Mouse (Mus musculus) gastrocnemius, adult 18-20 months (tissue): Measurements from ENCODE around the gene Capn8. TPM values are rescaled to one million over a fixed set of nuclear protein-coding genes. Genes with fewer than 3 reads are reported as not detected.

ENCODE experiments used
- DNase-seq: peaks from one replicate; pipeline ENCODE4 v3.0.0; 2021; ENCODE audit warnings: low spot score
- total RNA-seq, 2 experiments: library from RNA; stranded (reverse); gene quantifications; 2 replicates each; pipeline ENCODE4 v1.2.3; 2021

The Capn8 gene
- total RNA-seq, 2 experiments from 2014 or later = not detected

DNA sequence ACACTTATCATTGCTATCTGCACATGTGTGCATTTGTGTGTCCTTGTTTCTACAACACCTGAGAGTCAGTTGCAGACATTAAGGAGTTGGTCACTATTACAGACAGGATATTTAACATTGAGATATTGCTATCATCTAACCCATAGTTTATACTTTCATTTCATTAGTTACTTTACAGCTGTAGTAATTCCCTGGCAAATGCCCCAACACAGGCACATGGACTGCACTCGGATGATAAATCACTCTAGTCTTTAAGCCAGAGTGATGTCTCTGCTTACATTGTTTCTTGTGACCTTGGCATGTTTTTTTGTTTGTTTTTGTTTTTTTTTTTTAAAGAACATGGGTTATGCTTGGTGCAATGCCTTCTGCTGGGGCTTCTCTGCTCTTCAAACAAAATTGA lies 20.9 kb upstream of the Capn8 start:
- DNase-seq = no peak

DNA sequence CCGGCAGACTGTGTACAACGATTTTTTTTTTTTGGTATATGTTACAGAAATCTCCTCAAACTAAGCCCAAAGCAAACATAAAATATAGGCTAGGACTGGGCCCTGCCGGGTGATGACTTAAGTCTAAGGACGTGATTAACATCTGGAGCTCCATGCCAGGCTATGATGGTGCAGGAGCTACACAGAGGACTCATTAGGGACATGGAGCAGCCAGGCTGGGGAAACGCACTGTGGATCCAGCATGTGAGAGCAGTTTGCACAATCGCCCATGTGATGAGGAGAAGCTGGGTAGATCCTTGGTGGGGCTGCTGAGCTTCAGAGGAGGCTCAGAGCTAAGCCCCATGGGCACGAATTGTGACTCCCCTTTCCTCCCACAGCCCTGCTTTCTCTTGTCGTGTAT lies 14.0 kb upstream of the Capn8 start:
- peak; percentile 35 for DNase-seq

DNA sequence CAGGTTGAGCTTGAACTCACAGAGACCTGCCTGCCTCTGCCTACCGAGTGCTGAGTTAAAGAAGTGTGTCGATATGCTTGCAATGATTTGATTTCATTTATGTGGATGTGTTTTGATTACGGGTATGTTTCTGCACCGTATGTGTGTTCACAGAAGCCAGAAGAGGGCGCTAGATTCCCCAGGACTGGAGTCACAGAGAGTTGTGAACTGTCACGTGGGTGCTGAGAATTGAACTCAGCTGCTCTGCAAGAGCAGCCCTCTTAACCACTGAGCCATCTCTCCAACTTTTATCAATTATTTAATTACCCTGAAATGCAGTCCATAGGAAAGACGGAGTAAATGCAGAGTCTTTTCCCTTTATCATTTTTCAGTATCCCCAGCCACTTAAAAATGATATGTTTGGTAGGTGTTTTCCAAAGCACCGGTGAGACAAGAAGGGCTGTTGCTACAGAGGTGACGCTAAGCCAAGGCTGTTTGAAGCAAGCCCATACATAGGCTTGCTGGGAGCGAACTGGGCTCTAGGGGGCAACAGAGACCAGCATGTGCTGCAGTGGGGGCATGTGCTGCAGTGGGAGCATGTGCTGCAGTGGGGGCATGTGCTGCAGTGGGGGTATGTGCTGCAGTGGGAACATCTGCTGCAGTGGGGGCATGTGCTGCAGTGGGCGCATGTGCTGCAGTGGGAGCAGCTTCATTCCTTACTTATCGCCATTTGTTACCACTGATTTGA lies 11.0 kb upstream of the Capn8 start:
- peak; percentile 43 for DNase-seq

DNA sequence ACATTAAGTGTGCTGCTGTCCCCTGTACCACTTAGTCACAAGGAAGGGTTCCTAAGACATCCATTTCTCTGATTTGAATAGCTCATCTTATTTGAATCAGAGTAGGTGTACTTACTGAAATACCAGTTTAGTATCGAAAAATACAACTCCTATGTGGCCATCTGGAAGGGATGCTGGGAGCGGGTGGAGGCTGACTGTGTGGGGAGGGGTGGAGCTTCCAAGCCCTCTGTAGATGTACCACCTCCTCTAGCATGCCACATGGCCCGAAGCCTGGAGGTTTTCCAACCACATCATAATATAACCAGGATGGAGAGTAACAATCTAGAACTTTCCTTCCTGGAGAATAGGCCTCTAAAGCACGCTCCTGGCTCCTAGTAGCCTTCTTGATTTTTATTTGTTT lies 6.5 kb upstream of the Capn8 start:
- no peak for DNase-seq

DNA sequence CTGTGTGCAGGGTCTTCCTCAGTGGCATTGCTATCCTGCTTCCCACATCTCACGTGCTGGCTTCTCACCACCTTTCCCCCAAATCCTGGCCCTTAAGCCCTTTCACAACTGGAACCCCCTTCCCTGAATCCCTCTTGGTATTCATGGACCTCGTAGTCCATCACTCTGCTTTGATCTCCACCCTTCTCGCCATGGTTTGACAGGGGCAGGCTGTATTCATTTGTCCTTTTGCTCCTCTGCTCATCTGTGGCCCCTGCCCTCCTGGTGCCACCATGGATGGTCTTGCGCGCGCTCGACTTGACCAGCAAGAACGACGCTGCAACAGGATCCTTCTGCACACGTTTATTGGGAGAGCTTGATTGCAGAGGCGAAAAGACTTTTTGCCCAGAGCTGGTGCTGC lies 5.3 kb upstream of the Capn8 start:
- no peak for DNase-seq

DNA sequence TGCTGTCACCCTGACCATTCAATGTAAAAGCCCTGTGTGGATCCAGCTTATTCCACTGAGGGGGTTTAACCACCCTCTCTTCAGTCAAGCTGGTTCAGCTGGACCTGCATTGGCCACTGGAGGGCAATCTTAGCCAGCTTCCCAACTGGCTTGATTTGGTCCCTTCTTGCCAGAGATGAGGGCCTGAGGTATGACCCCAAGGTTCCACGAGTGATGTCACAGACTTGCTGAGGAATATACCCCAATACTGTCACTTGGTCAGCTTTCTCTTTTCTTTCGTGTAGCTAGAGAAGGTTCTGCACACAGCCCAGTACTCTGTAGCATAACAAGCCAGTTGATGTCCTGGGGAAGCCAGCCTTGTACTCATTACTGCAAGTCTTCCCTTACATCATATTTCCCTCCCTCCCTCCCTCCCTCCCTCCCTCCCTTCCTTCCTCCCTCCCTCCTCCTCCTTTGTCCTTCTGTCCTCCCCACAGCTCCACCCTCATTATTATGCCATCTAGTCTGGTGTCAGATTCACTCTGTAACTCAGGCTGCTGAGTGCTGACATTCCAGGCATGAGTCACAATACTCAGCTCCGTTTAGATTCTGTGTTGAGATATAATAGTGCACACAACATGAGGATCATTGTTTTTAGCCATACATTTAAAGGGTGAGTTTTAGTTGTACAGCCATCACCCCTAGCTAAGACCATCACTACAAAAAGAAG lies 4.3 kb upstream of the Capn8 start:
- DNase-seq = no peak

DNA sequence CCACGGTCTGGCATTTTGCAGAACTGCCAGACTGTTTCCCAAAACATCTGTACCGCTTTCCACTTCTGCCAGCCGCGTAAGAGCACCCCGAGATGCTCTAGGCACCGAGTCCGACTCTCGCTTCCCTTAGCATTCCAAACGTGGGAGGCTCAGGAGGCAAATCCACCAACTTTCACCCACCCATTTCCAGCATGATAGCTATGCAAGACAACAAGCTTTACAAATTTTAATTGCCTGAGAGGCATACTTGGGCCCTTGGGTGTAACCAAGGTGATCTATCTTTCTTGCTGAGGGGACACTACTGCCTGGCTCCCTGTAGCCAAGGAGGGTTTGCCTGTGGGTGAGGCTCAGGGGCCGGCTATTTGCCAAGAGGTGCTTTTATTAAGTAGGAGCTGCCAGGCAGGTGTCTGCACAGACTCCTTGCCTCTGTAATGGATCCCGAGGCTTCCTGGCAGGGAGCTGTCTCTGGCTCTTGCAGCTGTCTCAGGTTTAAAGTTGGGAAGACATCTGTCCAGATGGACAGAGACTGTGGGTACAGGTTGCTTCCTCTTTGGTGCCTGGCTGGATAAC lies 2.8 kb upstream of the Capn8 start:
- DNase-seq = no peak

DNA sequence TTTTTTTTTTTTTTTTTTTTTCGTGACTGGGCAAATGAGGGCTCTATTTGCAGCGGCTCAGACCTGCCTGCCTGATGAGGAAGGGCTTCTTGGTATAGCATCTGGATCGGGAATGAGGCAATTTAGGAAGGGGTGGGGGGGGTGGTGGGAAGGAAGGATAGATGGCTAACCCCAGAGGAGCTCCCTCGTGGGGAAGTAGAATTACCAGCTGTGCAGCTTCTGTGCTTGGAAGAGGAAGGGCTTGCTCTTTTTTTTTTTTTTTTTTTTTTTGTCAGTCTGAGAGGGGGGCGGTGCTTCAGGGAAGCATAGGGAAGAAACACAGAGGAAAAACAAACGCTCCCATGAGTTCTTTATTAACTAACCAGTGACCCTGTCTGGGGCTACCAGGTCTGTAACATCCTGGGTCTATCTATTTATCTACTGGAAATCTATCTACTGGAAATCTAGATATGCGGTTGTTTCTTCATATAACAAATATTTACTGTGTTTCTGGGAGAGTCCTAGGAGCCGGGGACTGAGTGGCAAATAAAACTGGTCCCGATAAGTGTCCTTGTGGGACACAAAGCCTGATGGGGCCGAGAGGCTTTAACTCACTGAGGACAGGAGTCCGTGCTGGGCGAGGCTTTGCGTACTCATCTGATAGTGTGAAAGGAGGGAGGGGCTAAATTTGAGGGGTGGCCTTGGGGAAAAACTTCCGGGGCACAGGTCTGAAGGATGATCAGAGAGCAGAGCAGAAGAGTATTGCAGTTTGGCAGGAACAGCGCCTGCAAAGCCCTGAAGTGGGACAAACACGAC lies 2.0 kb upstream of the Capn8 start:
- no peak for DNase-seq

DNA sequence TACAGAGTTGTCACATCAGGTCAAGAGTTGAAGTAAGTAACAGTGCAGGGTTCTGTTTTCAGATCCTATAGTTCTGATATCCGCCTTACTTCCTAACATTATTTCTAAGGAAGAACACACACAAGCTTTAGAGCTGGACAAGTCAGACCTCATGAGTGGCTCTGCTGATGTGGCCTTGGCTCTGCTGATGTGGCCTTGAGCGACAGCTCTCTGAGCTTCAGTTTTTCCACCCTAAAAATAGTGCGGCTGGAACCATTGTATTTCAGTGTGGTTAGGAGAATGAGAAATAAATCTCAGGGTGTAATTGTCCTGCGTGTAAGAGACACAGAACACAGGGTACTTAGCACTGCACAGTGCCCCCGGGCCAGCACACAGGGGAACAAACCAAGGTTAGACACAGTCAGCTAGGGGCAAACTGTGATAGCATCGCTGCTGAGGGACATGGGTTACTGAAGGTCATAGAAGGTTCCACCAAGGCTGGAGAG lies 586 bp downstream of the Capn8 start:
- no peak for DNase-seq

DNA sequence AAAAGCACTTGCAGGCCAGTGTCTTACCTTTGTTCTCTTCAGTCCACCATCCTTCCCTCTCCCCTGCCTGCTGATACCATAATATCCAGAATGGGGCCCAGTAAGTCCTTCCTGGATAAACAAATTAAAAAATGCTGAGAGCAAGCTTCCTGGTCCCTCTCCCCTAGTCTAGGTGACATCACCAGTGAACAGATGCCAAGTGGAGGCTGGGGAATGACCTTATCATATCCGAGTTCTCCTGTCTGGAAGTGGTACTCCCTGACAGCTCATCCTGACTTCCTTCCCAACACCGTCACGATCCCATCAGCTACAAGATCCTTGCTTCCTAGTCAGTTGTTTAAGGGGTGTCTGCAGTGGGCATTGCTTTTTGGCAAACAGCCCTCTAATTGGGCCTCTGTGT lies 6.3 kb downstream of the Capn8 start:
- DNase-seq = no peak

DNA sequence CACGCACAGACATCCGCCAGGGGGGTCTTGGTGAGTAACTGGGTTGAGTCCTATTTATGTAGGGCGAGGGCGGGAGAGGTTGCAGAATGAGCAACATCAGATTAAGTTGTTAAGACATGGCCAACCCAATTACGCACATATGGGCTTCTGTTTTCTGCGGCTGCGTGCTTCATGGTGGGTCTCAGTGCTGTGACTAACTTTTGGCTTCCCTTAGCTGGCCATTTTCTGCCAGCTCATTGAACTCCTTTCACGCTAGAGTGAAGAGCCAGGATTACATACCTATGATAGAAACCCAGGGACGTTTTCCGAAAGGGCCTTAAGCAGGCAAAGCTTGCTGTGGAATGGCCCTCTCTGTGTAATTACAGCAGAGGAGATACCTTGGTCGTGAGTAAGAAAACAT lies 7.2 kb downstream of the Capn8 start:
- no peak for DNase-seq

DNA sequence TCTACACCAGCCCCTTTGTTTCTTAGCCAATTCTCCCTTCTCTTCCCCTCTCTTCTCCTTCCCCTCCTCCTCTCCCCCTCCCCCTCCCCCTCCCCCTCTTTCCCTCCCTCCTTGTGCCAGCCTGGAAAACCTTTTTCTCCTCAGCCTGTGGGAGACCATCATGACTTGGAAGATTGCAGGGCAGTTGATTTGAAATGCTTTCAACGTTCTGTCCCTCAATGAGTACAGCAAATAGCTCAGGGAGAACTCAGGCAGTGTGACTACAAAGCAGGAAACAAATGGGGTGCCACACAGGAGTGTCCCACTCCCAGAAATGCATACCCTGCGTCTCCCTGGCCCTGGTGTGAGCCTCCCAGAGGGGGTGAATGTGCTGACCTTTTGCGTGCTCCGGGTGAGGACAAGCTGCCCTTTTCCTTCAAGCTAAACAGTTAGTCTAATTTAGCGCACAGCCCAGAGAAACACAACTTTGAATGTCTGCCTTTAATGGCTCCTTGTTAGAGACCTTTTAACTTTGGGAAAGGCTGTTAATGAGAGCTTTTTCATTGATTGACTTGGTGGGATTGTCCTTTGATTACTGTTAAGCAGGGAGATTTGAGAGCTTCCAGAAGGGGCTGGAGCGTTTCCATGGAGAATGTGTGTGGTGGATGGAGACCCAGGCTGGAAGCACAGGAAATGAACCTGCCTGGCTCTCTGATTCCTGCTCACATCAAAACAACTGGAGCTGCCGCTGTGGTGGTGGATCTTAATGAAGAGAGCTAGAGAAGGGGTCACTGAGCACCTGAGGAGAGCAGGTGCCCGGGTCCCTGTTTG lies 9.3 kb downstream of the Capn8 start:
- DNase-seq = no peak

DNA sequence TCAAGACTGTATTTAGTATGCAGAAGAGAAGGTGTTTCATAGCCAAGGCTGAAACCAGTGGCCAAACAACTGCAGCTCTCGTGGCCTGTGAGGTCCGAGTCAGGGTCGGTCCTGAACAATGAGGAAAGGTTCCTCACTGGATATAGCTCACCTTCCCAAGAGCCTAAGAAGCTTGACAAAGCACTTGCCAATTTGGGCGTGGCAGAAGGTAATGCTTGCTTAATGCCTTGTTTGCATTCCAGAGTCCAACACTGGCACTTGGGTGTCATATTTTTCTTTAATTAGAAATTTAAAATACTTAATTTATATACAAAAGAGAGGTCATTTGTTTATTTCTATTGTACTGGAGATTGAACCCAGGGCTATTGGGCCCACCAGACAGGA lies 9.9 kb downstream of the Capn8 start:
- DNase-seq = no peak

DNA sequence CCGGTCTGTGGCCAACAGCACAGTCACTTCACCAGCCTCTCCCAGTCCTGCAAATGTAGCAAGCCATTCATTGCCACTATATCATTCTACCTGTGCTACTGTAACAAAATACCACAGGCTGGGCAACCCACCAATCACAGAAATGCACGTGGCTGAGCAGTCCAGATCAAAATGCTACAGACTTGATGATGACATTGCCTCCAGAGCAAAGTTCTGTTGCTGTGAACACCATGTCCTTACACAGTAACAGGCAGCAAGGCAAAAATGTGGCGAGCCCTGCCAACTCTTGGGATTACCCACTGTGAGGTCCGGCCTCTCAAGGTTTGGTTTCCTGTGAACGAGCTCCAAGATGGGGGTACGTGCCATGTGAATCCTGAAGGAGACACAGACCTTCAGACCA lies 19.4 kb downstream of the Capn8 start:
- no peak for DNase-seq

DNA sequence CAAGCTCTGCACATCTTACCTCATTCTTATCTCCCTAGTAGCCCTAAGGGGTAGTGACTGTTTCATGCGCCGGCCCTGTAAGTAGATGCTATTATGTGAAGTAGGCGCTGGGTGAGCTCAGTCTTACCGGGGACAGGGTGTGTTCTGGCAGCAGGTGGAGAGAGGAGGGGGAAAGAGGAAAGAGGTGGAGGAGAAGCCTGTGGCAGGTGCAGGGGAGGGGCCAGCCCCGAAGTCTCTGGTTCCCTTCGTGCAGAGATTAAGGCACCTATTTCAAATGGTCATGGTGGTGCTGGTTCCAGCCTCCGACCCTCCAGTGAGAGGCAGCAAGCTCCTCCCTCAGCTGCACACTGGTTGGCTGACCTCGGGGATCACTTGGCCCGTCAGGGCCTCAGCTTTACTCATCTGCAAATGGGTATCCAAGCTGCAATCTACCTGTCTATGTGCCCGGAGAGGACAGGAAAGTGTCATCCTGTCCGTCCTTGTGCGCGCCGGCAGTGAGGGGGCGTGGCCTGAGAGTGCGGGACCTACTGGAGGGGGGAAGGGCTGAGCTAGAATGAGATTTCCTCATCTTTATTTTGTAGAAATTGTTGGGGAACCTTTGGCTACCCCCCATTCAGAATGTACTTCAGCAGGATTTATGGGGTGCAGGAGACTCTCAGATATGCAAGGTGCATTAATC lies 20.5 kb downstream of the Capn8 start:
- DNase-seq = no peak

DNA sequence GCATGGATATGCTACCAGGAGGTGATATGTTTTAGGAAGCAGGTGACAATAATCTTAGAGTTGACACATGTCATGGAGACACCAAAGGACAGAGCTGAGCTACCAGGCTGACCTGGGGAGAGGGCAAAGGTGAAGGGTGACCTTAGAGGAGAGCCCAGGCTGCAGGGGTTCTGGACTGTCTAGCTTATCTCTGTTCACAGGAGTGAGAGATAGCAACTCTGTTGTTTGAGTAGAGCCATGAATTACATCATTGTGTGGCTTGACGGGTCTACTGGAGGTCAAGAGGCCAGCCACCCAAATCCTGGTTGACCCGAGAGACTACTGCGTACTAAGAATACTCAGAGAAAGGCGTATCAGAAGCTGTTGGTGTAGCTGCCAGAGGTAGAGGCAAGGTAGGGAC lies 22.9 kb downstream of the Capn8 start:
- DNase-seq = no peak

DNA sequence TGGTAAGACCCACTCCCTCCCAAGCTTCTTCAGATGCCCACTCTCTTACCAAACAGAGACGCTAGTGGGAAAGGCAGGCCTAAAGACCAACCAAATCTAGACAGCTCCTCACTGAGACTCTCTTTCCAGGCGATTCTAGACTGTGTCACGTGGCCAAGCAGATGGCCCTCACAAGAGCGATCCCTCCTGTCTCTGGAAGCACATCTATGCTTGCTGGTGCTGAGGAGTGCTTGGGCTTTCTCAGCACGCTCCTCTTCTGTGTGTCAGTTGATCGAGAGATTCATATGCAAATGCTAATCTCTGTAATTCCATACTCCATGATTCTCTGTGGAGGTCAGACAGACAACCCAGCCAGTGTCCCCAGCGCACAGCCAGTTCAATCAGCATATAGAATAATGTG lies 26.7 kb downstream of the Capn8 start:
- DNase-seq = no peak

DNA sequence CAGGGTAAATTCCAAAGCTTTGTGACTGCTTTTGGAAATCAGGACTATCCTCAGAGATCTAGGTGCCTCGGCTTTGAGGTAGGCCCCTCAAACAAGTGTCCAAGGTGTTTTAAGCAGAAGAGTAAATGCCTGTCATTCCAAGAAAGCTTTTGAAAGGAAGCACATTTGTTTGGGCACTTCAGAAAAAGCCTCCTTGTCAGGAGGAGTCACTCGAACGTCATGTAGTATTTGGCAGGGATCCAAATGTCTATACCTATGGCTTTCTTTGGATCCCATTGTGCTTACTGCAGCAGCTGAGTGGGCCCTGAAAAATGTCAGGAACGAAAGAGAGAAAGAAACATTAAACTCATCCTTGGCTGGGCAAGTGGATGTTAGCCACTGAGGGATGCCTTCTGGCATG lies 27.6 kb downstream of the Capn8 start:
- no peak for DNase-seq

DNA sequence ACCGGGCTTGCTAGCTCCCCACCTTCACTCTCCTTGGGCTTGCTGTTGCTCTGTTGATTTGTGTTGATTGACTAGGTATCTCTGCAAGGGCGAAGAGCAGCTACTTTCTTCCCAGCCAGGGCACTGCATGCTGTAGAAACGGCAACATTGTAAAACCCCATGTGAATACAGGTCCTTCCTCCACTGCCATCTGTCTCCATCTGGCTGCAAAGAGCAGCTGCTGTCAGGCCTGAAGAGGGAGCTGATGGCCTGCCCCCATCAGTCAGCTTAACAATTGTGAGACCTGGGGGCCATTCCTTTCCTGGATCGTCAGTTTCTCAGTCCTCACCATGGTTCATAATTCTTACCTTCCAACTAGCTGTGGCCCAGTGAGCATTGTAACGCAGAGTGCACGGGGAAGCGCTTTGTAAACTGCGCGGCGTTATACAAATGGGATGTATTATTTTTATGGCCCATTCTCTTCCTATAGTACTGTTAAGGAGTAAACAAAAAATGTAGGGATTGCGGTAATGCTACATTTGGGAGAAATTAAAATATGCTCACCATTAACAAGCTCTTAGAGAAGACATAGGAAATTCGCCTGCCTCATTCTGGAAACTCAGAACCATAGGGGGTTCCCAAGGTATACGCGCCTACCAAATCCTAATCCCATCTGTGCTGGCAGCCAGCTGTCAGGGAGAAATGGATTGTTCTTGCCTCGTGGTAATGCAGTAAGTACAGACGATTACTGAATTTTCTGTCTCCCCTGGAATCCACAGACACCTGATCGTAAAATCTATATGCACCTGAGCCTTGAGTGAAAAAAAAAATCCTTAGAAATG lies 40.7 kb downstream of the Capn8 start:
- DNase-seq = no peak
